Mouse (Mus musculus) thymus, adult 2 months (tissue): ENCODE measurements at regions not wholly inside any gene's neighbourhood (a gene's known extent, or its start where the extent isn't known, plus 50 kb on each side); places are given as distances from the start of the nearest gene placed in this dataset.

Experiments used
- CTCF ChIP-seq: fragments of 200-500 bp; IDR thresholded peaks from 2 replicates; pipeline ENCODE4 v1.5.1; 2012; ENCODE audit warnings: mild to moderate bottlenecking, control low read depth, low read length, moderate library complexity, borderline replicate concordance; ENCODE audit not compliant: control insufficient read depth, poor library complexity, insufficient read depth; ENCODE audit errors: extremely low read depth
- POLR2A ChIP-seq: fragments of 200-500 bp; IDR thresholded peaks from 2 replicates; pipeline ENCODE4 v1.6.1; 2012; ENCODE audit warnings: mild to moderate bottlenecking, low read length, control low read depth, moderate library complexity; ENCODE audit not compliant: control insufficient read depth, poor library complexity, insufficient read depth; ENCODE audit errors: extremely low read depth

DNA sequence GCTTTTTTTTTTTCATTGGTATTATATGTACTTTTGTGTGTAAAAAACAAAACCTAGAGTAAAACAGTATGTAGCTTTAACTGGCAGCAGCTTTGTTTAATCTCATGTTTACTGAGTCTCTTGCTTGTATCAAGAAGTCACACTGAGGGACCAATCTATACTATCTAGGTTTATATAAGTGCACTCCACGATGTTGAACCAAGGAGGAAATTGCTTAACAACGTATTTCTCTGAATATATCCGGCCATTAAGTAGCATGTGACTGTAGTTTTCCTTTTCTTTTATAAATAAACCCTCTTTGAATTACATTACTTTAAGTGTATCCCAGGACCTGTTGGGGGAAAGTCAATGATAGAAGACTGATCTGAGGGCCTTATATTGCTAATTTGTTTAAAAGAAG, 104.0 kb upstream of the Slit3 start:
- TF ChIP-seq POLR2A (no peak), CTCF (no peak)
